Mouse (Mus musculus): Measurements from ENCODE around the gene Sertad2. TPM values are rescaled to one million over a fixed set of nuclear protein-coding genes. Genes with fewer than 3 reads are reported as not detected.

The Sertad2 gene
- polyA plus RNA-seq (2016; fragmentation: Nextera tagmentation; extraction: Ambion mirVana): 41.9 and 43.3 TPM in 2 replicates

- Histone ChIP-seq H3K27me3 (0 out of 2 replicates have a peak, but pooled peaks cover 3% of the 10 kb centered on the region), H3K27ac (peak within 1 kb of the TSS; percentile 88), H3K9ac (peak within 1 kb of the TSS; percentile 81), H3K4me1 (0 out of 2 replicates have a peak, but pooled peaks cover 10% of the 10 kb centered on the region), H3K9me3 (no peaks in the 10 kb centered on the region), H3K4me3 (peak within 1 kb of the TSS; percentile 87), H3K36me3 (no peaks in the 10 kb centered on the region), H3K4me2 (replicated peaks) (peak within 1 kb of the TSS; percentile 70)
- 1% methylated on average over 55 of the region's 62 CpGs for WGBS
- peak; percentile 100 for ATAC-seq (ENCODE audit: insufficient number of reproducible peaks, insufficient read depth, low FRiP score, low TSS enrichment)
These were observed at the start of gene Sertad2 for GRCm38 (mm10) chr11:20542739-20543452. TSS of gene Sertad2 (plus strand) at chr11:20543253.

- Histone ChIP-seq H3K4me1 (0 out of 2 replicates have a peak, but pooled peaks cover under 1% of the 10 kb centered on the region), H3K9me3 (no peaks in the 10 kb centered on the region), H3K4me3 (no peak overlapping the region), H3K27ac (no peak overlapping the region), H3K4me2 (replicated peaks) (no peak overlapping the region), H3K9ac (no peak overlapping the region), H3K36me3 (no peaks in the 10 kb centered on the region), H3K27me3 (no peaks in the 10 kb centered on the region)
- 81% methylated on average over 6 of the region's 6 CpGs for WGBS
- ATAC-seq (ENCODE audit: insufficient number of reproducible peaks, insufficient read depth, low FRiP score, low TSS enrichment): no peak
These were observed 49.0 kb upstream of the Sertad2 start for GRCm38 (mm10) chr11:20493922-20494626.

- 38% methylated on average over 3 of the region's 3 CpGs for WGBS
- Histone ChIP-seq H3K4me1 (peaks cover 5% of the 10 kb centered on the region; the same call in 1 of the 2 replicates), H3K9me3 (no peaks in the 10 kb centered on the region), H3K4me3 (no peak overlapping the region), H3K9ac (no peak overlapping the region), H3K4me2 (replicated peaks) (no peak overlapping the region), H3K27ac (no peak overlapping the region), H3K27me3 (no peaks in the 10 kb centered on the region), H3K36me3 (no peaks in the 10 kb centered on the region)
- no peak for ATAC-seq (ENCODE audit: insufficient number of reproducible peaks, insufficient read depth, low FRiP score, low TSS enrichment)
These were observed 42.5 kb upstream of the Sertad2 start for GRCm38 (mm10) chr11:20500516-20500915.

GRCm38 (mm10) chr11:20501160-20501955, 41.7 kb upstream of the Sertad2 start:
- H3K4me1 ChIP-seq: peaks cover 5% of the 10 kb centered on the region; the same call in 1 of the 2 replicates
- H3K4me3 ChIP-seq: no peak overlapping the region
- no peaks in the 10 kb centered on the region for H3K36me3 ChIP-seq
- no peak overlapping the region for H3K27ac ChIP-seq
- no peak overlapping the region for H3K9ac ChIP-seq
- WGBS: 61% methylated on average over 5 of the region's 5 CpGs
- no peak for ATAC-seq (ENCODE audit: insufficient number of reproducible peaks, insufficient read depth, low FRiP score, low TSS enrichment)
- no peaks in the 10 kb centered on the region for H3K27me3 ChIP-seq
- H3K4me2 ChIP-seq (replicated peaks): no peak overlapping the region
- H3K9me3 ChIP-seq: no peaks in the 10 kb centered on the region

GRCm38 (mm10) chr11:20513574-20513973, 29.5 kb upstream of the Sertad2 start:
- H3K4me3 ChIP-seq: no peak overlapping the region
- peaks cover 10% of the 10 kb centered on the region; the same call in 1 of the 2 replicates for H3K4me1 ChIP-seq
- no peaks in the 10 kb centered on the region for H3K9me3 ChIP-seq
- H3K4me2 ChIP-seq (replicated peaks): no peak overlapping the region
- no peak overlapping the region for H3K9ac ChIP-seq
- no peaks in the 10 kb centered on the region for H3K27me3 ChIP-seq
- no peak for ATAC-seq (ENCODE audit: insufficient number of reproducible peaks, insufficient read depth, low FRiP score, low TSS enrichment)
- no peaks in the 10 kb centered on the region for H3K36me3 ChIP-seq
- WGBS: 85% methylated on average over 6 of the region's 6 CpGs
- H3K27ac ChIP-seq: peak overlapping the region; percentile 57; the same call in 1 of the 2 replicates

- H3K9ac ChIP-seq: no peak overlapping the region
- no peak overlapping the region for H3K4me2 ChIP-seq (replicated peaks)
- ATAC-seq (ENCODE audit: insufficient number of reproducible peaks, insufficient read depth, low FRiP score, low TSS enrichment): 0 out of 2 replicates have a peak, but pooled peaks have one; percentile 47
- H3K4me3 ChIP-seq: no peak overlapping the region
- WGBS: 35% methylated on average over 4 of the region's 4 CpGs
- peak overlapping the region; percentile 69 for H3K27ac ChIP-seq
- no peaks in the 10 kb centered on the region for H3K27me3 ChIP-seq
- H3K4me1 ChIP-seq: peaks cover 10% of the 10 kb centered on the region; the same call in 1 of the 2 replicates
- no peaks in the 10 kb centered on the region for H3K9me3 ChIP-seq
- H3K36me3 ChIP-seq: no peaks in the 10 kb centered on the region
These were observed 28.3 kb upstream of the Sertad2 start for GRCm38 (mm10) chr11:20514757-20515156.

GRCm38 (mm10) chr11:20521321-20521720, 21.7 kb upstream of the Sertad2 start:
- ATAC-seq (ENCODE audit: insufficient number of reproducible peaks, insufficient read depth, low FRiP score, low TSS enrichment): no peak
- H3K4me2 ChIP-seq (replicated peaks): no peak overlapping the region
- no peak overlapping the region for H3K4me3 ChIP-seq
- H3K9ac ChIP-seq: no peak overlapping the region
- no peak overlapping the region for H3K27ac ChIP-seq
- H3K9me3 ChIP-seq: no peaks in the 10 kb centered on the region
- 96% methylated on average over 2 of the region's 2 CpGs for WGBS
- H3K27me3 ChIP-seq: no peaks in the 10 kb centered on the region
- no peaks in the 10 kb centered on the region for H3K36me3 ChIP-seq
- H3K4me1 ChIP-seq: no peaks in the 10 kb centered on the region

- Histone ChIP-seq H3K27ac (no peak overlapping the region), H3K4me3 (no peak overlapping the region), H3K9me3 (no peaks in the 10 kb centered on the region), H3K27me3 (no peaks in the 10 kb centered on the region), H3K4me1 (no peaks in the 10 kb centered on the region), H3K9ac (no peak overlapping the region), H3K36me3 (no peaks in the 10 kb centered on the region), H3K4me2 (replicated peaks) (no peak overlapping the region)
- no peak for ATAC-seq (ENCODE audit: insufficient number of reproducible peaks, insufficient read depth, low FRiP score, low TSS enrichment)
- 45% methylated on average over 4 of the region's 4 CpGs for WGBS
These were observed 20.3 kb upstream of the Sertad2 start for GRCm38 (mm10) chr11:20522750-20523149.

GRCm38 (mm10) chr11:20524435-20524834, 18.6 kb upstream of the Sertad2 start:
- H3K36me3 ChIP-seq: no peaks in the 10 kb centered on the region
- no peaks in the 10 kb centered on the region for H3K4me1 ChIP-seq
- ATAC-seq (ENCODE audit: insufficient number of reproducible peaks, insufficient read depth, low FRiP score, low TSS enrichment): no peak
- no peak overlapping the region for H3K27ac ChIP-seq
- no peaks in the 10 kb centered on the region for H3K9me3 ChIP-seq
- no peak overlapping the region for H3K4me2 ChIP-seq (replicated peaks)
- no peaks in the 10 kb centered on the region for H3K27me3 ChIP-seq
- WGBS: 96% methylated on average over 1 of the region's 1 CpGs
- no peak overlapping the region for H3K4me3 ChIP-seq
- H3K9ac ChIP-seq: no peak overlapping the region

GRCm38 (mm10) chr11:20525909-20526308, 17.1 kb upstream of the Sertad2 start:
- no peak overlapping the region for H3K9ac ChIP-seq
- no peak overlapping the region for H3K27ac ChIP-seq
- H3K27me3 ChIP-seq: no peaks in the 10 kb centered on the region
- no peak overlapping the region for H3K4me2 ChIP-seq (replicated peaks)
- WGBS: 74% methylated on average over 8 of the region's 8 CpGs
- no peaks in the 10 kb centered on the region for H3K9me3 ChIP-seq
- no peaks in the 10 kb centered on the region for H3K36me3 ChIP-seq
- H3K4me1 ChIP-seq: no peaks in the 10 kb centered on the region
- ATAC-seq (ENCODE audit: insufficient number of reproducible peaks, insufficient read depth, low FRiP score, low TSS enrichment): no peak
- H3K4me3 ChIP-seq: no peak overlapping the region

GRCm38 (mm10) chr11:20527901-20528300, 15.2 kb upstream of the Sertad2 start:
- ATAC-seq (ENCODE audit: insufficient number of reproducible peaks, insufficient read depth, low FRiP score, low TSS enrichment): no peak
- H3K9me3 ChIP-seq: no peaks in the 10 kb centered on the region
- no peak overlapping the region for H3K4me2 ChIP-seq (replicated peaks)
- H3K27me3 ChIP-seq: no peaks in the 10 kb centered on the region
- H3K9ac ChIP-seq: no peak overlapping the region
- H3K4me1 ChIP-seq: peaks cover 6% of the 10 kb centered on the region; the same call in 1 of the 2 replicates
- no peaks in the 10 kb centered on the region for H3K36me3 ChIP-seq
- H3K4me3 ChIP-seq: no peak overlapping the region
- WGBS: 92% methylated on average over 3 of the region's 3 CpGs
- no peak overlapping the region for H3K27ac ChIP-seq
